Mouse (Mus musculus): ENCODE results near the gene Zfp704.

The Zfp704 gene

GRCm38 (mm10) chr3:9516119-9516855 is 93.6 kb downstream of the Zfp704 start:
- no peak for DNase-seq (ENCODE audit: low read depth, low spot score)

DNA sequence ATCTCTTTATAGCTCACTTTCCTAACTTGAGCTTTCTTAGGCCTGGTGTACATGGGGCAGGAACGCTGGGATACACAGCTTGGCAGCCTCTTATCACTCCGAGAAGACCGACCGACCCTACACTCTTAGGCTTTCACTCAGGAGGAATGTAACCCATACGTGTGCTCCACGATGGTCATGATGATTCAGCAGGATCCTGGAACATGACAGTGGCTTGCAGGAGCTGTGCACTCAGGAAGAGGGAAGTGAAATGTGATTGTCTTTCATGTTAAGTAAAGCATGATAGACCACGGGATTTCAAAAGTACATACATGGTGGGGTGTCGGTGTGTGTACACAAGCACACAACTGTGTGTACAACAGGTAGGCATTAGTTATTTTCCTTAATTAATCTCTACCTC is 94.4 kb downstream of the Zfp704 start:
- DNase-seq (ENCODE audit: low read depth, low spot score): no peak

DNA sequence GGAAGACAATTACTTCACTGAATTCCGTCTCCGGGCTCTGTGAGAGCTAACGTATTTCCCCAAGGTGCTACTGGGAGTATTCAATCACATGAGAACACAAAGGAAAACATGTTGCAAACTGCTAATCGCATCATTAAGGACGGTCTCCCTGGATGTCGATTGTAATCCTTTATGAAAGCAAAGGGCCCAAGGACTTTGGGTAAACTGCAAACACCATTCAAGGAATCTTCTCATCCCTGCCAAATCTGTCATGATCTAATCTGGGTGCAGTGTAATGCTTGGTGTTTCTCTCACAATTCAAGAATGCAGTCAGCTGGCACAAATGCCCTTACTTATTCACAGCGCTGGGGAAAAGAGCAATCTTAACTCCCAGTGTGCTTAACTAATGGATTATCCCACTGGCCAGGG is 96.2 kb downstream of the Zfp704 start:
- DNase-seq (ENCODE audit: low read depth, low spot score): no peak

GRCm38 (mm10) chr3:9512199-9512598 is 97.7 kb downstream of the Zfp704 start:
- no peak for DNase-seq (ENCODE audit: low read depth, low spot score)

- no peak for DNase-seq (ENCODE audit: low read depth, low spot score)
These were observed 104.1 kb downstream of the Zfp704 start for GRCm38 (mm10) chr3:9505692-9506211.

DNA sequence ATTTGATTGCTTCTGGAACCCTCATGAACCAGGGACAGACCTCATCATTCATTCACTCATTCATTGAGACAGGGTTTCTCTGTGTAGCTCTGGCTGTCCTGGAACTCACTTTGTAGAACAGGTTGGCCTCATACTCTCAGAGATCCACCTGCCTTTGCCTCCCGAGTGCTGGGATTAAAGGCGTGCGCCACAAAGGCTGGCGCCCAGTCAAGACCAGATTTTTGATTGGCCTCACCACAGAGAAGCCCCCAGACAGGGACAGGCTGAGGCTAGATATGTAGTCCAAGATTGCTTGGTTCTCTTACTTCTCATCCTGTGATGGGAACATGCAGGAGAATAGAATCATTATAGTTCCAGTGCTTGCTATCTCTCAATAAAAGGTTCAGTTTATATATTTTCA is 105.5 kb downstream of the Zfp704 start:
- DNase-seq (ENCODE audit: low read depth, low spot score): no peak

DNA sequence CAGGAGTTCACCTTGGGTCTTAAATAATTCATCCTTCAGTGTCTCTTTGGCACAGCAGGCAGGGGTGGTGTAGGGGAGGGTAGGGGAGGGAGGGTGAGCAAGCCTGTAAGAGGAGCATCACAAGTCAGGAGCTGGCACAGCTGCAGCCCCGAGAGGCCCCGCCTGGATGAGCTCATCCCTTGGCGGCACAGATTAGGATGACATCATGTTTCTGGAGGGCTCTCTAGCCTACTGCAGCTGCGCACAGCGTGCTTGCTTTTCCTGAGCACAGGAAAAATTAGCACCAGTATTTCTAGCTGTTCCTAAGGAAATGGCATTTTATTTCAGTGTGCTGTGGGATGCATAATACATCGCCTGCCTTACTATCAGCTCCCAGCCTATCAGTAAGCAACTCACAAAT is 109.2 kb downstream of the Zfp704 start:
- no peak for DNase-seq (ENCODE audit: low read depth, low spot score)

DNA sequence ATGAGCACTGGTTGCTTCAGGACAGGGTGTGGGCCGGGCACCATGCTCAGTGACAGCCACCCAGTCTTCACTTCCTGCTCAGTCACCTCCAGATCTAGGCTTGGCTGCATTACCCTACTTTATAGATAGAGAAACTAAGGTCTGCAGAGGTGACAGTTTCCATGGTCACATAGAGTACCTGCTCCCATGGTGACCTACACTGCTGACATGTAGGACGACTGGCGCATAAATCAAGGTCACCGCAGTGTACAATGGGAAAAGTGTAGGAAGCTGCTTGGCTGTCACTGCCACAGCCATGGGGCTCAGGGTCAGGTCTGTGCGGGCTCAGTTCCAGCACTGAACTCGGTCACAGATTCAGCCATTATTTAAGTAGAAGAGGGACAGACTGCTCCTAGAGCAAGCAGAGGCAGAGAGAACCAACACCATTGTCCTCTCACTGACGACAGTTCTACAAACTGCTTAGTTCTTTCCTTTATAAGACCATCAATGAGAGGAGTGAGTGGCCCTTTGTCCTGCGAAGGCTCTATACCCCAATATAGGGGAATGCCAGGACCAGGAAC is 109.8 kb downstream of the Zfp704 start:
- DNase-seq (ENCODE audit: low read depth, low spot score): no peak

- DNase-seq (ENCODE audit: low read depth, low spot score): no peak
These were observed 110.4 kb downstream of the Zfp704 start for GRCm38 (mm10) chr3:9499489-9499888.

DNA sequence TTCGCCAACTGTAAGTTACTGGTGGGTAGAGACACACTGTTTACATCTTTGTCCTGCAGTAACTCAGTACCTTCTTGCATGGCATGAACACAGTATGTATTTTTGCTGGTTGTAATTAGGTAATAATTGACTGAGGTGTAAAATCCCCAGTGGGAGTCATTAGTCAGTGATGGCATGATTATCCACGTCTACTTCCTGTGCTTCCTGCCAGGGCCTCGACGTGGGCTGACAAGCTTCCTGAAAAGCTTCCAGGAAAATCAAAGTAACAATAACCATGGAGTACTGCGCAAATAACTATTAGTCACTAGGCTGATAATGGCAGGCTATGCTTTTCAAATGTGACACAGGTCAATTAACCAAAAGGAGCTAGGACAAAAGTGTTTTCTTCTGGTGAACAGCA is 112.6 kb downstream of the Zfp704 start:
- DNase-seq (ENCODE audit: low read depth, low spot score): no peak

DNA sequence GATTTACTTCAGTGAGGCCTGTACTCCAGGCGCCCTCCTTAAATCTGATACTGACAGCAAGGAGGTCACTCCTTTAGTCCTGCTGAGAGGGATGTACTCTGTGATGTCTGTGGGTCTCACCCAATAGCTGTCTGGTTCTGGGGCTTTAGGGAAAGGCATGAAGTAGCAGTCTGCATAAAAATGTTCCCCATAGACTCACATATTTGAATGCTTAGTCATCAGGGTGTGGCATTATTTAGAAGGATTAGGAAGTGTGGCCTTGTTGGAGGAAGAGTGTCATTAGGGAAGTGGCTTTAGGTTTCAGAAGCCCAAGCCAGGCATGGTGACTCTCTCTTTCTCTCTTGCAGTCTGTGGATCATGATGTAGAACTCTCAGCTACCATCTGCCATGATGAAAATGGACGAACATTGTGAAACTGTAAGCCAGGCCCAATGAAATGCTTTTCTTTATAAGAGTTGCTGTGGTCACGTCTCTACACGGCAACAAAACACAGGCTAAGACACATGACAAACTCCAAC is 118.1 kb downstream of the Zfp704 start:
- no peak for DNase-seq (ENCODE audit: low read depth, low spot score)

- no peak for DNase-seq (ENCODE audit: low read depth, low spot score)
These were observed 122.2 kb downstream of the Zfp704 start for GRCm38 (mm10) chr3:9487644-9488043.

GRCm38 (mm10) chr3:9485506-9485905 is 124.4 kb downstream of the Zfp704 start:
- no peak for DNase-seq (ENCODE audit: low read depth, low spot score)

GRCm38 (mm10) chr3:9481956-9482355 is 127.9 kb downstream of the Zfp704 start:
- no peak for DNase-seq (ENCODE audit: low read depth, low spot score)

- no peak for DNase-seq (ENCODE audit: low read depth, low spot score)
These were observed 128.5 kb downstream of the Zfp704 start for GRCm38 (mm10) chr3:9481358-9481757.

GRCm38 (mm10) chr3:9480936-9481335 is 128.9 kb downstream of the Zfp704 start:
- no peak for DNase-seq (ENCODE audit: low read depth, low spot score)

DNA sequence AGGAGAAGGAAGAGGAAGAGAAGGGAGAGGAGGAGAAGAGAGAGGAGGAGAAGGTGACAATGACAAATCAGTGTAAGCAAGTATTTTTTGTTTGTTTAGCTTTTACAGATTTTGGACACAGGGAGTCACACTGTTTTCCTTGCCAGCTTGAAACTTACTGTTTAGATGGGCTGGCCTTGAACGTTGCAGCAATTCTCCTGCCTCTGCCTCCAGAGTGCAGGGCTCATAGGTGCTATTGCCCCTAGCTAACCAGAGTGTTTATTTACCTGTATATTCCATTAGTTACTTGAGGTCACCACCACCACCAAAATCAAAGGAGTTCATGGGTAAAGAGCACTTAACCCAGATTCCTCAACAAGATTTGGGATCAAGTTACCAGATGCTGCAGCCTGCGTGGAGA is 132.5 kb downstream of the Zfp704 start:
- DNase-seq (ENCODE audit: low read depth, low spot score): no peak

GRCm38 (mm10) chr3:9476336-9476735 is 133.5 kb downstream of the Zfp704 start:
- DNase-seq (ENCODE audit: low read depth, low spot score): no peak

DNA sequence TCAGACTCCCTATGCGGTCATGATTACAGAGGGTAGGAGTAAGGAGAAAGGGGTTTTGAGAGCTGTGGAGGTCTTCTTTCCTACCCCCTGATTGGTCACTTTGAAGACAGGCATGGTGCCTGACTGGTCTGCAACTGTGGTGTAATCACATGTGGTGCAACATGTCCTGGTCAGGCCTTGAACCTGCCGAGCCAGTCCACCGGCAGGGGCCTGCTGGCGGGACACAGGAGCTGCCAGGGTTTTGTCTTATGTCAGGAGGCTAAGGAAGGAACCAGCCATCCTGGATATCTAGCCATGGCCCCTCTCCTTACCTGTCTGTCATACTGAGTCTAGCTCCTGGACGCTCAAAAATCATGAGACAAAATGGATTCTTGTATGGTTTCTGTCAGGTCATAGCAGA is 134.4 kb downstream of the Zfp704 start:
- DNase-seq (ENCODE audit: low read depth, low spot score): no peak

DNA sequence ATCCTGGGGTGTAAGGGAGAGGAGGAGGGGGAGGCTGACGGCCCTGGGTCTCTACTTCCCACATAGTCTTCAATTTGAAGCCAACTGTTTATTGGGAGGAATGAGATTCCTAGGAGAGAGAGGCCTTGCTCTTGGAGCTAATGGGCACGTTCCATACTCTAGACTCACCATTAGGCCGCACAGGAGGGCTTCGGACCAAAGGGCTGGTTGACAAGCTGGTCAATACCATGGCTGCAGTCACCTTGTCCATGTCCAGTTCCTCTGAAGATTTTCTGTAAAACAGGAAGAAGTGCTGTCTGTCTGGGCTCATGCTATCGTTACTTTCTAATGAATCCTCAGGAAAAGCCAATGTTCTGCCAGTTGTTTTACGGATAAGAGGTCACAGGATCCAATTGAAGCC is 135.6 kb downstream of the Zfp704 start:
- DNase-seq (ENCODE audit: low read depth, low spot score): no peak

- peak; percentile 22 for DNase-seq (ENCODE audit: low read depth, low spot score)
These were observed 143.6 kb downstream of the Zfp704 start for GRCm38 (mm10) chr3:9466287-9466686.

DNA sequence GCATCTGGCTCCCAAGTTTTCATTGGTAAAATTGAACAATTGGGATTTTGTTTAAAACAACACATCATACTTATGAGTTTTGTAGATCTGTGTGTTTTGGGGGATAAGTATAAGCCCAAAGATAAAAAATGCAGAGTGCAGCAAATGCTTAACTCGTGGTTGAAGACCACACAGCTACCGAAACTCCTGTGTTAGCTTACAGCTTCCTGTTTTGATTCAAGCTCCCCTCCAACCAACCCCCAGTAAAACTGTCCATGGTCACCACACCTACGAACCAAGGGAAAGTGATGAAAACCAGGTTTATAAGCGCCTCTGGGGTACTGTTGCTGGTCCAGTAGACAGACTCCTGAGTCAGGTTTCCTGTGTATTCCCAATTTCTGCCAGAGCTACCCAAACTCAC is 144.2 kb downstream of the Zfp704 start:
- DNase-seq (ENCODE audit: low read depth, low spot score): no peak

DNA sequence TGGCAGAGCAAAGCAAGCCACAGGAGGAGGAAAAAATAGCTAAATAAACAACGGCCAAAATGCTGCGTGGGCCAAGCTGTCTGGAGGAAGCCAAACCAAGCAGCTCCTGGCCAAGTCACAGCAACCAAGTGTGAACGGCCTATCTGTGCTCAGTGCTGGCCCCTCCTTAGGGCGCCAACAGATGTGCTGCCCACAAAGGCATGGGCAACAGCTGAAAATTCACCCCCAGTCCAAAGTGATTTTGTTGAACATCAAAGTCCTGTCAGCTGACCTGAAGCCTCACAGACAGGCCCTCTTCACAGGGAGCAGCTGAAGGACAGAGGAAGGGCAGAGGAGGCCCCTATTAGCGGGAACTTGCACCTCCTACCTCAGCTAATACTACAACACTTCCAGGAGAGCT is 148.2 kb downstream of the Zfp704 start:
- no peak for DNase-seq (ENCODE audit: low read depth, low spot score)
